Mouse (Mus musculus): ENCODE data around the gene Fkbpl.

Fkbpl gene

DNA sequence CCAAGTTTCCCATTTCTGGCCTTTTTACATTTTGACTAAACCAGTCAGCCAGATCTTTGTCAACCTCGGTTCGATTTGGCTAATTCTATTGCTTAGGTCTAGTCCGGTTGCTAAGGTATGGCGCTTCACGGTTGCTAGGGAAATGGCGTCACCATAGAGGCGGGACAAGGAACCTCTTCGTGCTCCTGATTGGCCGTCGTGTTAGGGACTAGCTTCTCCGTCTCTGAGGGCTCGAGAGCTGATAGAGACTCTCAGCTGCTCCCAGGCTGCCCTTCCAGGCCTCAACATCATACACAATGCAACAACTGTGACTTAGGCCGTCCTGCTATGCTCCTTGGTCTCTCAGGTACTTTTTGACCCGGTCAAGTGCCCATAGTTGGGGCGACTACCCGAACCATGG lies at the start of gene Fkbpl:
Gene Fkbpl (plus strand): TSS at position 157 of the 400 bp plus-strand sequence.
- DNase-seq (ENCODE audit: low spot score in 2 of 2), result peak; percentile 95 to 96

DNA sequence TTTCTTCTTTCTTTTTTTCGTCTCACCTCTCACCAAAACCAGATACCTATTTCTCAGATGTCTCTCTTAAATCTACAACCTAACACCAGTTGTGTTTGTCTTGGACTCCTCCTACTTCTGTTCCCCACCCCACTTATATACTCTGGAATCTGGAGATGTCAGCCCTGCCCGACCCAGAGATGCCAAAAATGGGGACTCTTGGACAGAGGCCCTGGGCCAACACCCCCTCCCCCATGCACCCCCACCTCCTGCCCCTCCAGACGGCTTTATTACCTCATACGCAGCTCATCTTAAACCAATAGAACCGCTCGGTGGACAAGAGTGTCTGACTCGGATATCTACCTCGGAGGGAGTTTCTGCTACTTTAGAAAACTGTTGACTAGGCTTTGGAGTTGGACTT lies 48.5 kb upstream of the Fkbpl start:
- DNase-seq (ENCODE audit: low spot score in 2 of 2), result no peak

DNA sequence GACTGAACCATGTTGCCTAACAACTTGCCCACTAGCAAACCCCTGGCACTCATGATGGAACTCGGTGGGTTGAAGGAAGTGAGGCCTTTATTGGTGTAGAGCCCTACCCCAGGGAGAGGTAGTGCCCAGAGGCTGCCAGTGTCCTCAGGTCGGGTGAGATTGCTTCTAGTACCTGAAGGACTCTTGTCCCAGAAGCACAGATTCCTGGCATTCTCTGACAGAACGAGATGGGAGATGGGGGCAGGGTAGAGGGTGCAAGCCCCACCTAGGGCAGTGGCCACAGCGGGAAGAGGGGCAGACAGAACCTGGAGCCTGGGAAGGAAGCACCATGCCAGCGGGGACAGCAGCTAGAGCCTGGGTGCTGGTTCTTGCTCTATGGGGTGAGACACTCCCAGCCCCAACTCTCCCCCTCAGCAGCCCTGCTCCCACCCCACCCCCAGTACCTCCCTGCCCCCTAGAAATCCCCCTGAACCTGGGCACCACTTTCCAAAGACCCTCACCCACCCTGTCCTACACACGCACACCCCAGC lies 46.9 kb upstream of the Fkbpl start, which contains the start of gene Ager:
Gene Ager (plus strand): TSS at position 297 of the 530 bp plus-strand sequence.
- no peak for DNase-seq (ENCODE audit: low spot score in 2 of 2)

DNA sequence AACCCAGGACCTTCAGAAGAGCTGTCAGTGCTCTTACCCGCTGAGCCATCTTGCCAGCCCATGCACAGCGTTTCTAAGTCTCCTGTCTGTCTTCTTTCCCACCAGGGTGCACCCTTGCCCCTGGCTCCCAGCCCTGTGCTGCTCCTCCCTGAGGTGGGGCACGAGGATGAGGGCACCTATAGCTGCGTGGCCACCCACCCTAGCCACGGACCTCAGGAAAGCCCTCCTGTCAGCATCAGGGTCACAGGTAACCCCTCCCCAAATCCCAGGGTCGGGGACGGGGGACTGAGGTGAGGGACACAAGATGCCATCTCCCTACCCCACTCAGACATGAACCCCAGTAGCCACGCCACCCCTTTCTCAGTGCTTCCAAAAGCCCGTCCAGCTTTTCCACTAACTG lies 44.7 kb upstream of the Fkbpl start:
- DNase-seq (ENCODE audit: low spot score in 2 of 2), result no peak

DNA sequence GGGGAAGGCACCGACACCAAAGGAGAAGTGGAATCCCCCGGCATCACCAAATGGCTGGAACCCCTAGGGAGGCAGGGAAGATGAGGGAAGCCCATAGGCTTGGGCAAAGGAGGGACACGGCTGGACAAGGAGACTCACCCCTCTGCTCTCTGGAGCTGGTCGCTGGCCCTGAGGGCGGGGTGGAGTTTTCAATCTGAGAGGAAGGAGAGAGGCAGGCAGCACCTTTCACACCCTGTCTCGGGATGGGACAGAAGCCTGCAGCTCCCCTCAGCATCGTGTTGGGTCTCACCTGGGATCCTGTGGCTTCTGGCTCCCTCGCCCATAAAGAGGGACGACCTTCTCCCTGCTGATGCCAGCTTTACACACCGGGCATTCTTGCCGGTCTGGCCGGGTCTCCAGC lies 42.8 kb upstream of the Fkbpl start:
- no peak for DNase-seq (ENCODE audit: low spot score in 2 of 2)

DNA sequence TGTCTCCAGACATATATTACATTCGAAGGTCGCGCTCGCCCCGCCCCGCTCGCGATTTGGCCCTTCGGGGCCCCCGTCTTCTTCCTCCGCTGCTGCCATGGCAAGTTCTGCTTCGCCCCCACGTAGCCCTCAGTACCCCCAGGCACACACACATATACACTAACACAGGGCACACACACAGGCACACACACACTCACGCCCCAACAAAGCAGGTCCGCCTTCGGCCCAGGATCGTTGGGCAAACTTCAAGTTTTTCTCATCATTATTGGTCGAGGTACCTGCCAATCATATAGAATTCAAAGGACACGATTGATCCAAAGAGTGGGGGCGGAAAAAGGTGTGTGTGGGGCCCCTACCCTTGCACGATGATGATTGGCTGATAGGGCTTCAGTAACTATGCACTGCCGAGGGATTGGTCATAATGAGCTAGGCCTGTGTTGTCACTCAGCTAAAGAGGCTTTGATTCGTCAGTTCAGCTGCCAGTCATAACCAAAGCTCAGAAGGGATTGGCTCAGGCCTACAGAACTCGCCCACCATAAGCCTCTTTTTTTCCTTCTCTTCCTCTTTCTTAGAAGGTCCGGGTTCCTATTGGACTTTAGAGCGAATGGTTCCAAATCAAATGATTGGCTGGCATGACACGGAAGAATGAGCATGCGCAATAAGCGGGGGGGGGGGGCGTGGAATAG lies 41.0 kb upstream of the Fkbpl start, which contains the start of gene Rnf5:
Gene Rnf5 (minus strand): TSS at position 316 of the 686 bp plus-strand sequence.
- DNase-seq (ENCODE audit: low spot score in 2 of 2), result peak; percentile 98

DNA sequence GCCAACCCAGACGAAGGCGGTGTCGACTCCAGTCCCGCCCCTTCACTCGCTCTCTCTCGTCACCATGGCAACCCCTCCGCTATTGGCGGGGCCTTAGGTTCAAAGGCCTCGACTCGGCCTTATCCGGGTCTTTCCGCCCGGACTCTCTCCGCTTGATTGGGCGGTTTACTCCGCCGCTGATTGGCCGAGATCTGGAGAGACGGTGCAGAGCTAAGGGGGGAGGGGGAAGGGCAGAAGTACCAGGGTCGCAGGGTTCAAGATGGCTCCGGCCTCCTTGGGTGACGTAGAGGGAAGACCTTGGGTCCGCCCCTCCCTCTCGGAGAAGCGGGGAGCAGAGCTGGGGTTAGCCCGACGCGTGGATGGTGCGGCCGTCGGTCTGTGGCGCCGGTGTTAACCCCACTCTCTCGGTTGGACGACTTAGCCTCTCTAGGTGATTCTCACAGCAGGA lies 40.5 kb upstream of the Fkbpl start, which contains the start of gene Agpat1:
Gene Agpat1 (plus strand): TSS at position 202 of the 448 bp plus-strand sequence.
- DNase-seq (ENCODE audit: low spot score in 2 of 2), result peak; percentile 92 to 98

DNA sequence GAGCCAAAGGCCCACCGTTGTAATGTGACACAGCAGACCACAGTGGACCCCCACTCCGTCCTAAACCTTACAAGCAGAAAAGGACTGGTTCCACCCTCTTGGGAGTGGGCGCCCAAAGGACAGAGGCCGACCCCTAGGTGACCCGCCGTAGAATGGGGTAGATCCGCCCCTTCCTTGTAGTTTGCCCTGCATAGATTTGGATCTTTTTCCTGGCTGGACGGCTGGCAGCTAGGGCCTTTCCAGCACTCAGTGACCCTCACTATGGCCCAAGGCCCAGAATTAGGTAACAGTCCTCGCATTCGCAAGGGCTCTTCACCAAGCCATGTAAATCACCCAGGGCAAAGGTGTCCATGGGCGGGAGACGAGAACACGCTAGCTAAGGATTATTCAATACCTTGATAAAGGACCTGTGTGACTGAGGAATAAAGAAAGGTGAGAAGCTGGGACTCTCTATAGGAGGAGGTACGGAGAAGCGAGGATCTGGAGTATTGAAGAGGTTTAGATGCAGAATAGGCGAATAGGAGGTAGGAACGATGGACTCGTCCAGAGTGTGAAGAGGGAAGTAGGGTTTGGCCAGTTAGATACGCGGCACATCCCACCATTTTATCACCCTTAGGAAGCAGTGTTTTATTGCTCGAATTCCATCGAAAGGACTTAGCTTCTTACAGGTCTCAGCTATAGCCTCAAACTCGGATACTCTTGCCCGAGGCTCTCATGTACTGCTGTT lies 39.9 kb upstream of the Fkbpl start:
- DNase-seq (ENCODE audit: low spot score in 2 of 2), result peak in 1 of 2 experiments; percentile 70

DNA sequence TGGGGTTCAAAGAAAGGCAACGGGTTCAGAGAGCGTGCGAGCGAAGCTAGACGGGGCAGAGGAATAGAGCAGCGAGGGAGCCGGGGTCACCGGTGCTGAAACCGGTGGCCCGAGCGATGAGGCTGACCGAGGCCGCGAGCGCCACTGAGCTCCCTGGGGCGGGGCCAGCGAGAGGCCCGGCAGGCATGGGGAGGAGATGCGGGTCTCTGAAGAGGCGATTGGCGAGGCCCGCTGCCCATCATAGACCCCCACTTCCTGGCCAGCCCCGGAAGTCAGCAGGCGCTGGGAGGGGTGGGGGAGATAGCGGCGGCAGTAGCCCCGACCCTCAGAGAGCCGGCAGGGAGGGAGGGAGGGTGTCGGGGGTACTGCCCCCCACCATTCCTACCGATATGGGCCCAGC lies 39.0 kb upstream of the Fkbpl start:
- peak; percentile 95 to 96 for DNase-seq (ENCODE audit: low spot score in 2 of 2)

DNA sequence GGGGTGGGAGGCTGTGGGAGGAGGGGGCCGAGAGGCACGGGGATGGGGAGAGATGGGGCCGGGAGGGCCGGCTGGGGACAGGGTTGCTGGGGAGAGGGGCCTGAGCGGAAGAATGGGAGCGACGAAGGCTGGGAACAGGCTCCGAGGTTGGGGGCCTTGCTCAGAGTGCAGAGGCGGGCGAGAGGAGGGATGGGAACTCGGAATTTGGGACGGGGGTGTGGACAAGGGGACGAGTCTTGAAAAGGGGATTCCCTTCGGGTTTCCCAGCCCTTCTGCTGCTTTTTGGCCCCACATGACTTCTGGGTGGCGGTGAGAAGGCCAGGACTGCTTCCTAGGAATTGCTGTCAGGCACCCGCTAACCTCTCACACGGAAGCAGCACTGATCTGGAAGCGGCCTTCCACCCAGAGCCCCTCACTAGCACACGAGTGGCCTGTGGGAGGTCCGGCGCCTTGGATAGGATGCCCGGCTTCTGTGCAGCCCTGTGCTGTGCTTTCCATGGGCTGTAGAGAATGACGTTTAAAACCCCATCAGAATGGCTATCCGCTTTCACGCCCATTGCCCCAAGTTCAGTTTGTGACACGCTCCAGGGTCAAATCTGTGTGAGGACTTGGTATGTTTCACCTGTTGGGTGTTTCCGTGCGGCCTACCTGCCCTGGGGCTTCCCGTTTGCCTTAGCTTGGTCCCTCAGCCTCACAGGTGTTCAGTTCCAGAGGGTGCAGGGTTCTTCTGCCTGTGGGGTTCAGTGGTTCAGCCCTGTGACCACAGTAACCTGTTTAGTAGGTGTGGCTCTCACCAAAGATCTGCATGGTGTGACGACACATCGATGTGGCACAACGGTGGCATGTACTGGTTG lies 38.2 kb upstream of the Fkbpl start:
- DNase-seq (ENCODE audit: low spot score in 2 of 2), result no peak

DNA sequence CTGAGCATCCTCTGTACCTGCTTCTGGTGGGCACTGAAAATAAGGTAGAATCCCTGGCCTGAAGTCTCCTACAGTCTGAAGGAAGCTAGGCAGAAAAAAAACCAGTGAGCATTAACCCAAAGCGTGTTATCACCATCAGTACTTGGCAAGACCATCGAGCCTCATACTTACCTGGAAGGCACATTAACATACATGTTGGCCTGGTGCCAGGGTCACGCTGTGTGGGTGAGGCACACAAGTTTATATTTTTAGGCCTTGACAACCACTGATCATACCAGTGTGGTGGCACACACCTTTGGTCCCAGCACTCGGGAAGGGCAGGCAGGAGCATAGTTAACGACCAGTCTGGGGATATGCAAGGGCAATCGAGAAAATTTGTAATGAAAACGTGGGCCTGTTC lies 36.6 kb upstream of the Fkbpl start:
- DNase-seq (ENCODE audit: low spot score in 2 of 2), result no peak

DNA sequence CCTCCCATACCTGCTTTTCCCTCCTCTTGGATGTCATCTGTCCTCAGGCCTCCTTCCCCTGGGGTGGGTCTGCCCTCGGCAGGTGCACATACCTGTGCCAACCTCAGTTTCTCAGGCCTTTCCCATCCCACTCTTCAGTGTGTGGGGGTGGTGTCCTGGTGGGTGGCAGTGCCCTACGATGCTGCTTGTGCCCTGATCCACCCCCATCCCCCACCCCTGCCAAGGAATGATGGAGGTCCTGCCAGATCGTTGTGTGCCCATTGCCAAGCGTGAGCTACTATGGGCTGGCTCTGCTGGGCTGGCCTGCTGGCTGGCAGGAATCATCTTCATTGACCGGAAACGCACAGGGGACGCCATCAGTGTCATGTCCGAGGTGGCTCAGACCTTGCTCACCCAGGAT lies 33.5 kb upstream of the Fkbpl start:
- no peak for DNase-seq (ENCODE audit: low spot score in 2 of 2)

DNA sequence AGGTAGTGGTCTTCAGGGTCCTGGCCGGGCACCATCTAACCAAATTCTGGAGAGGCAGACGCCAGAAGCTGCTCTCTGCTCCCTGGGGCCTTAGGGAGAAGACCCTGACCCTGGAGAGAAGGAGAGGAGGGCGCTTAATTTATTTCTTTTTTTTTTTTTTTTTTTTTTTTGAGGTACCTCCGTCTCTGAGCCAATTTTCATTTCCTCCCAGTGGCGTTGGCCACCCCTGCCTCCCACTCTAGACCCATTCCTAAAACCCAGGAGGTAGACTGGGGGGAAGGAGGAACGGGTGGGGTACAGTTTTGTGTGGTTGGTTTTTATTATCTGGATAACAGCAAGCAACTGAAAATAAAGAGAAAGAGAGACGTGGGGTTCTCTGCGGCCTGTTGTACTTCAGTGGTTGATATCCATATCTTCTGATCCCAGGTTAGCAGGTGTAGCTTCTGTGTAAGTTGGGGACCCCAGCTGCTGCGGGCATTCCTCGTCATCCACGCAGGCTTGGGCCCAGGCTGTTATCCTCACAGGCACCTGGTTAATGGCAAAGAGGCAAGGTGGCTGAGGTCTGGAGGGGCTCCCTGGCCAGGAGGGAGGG lies 31.4 kb upstream of the Fkbpl start:
- DNase-seq (ENCODE audit: low spot score in 2 of 2), result no peak

DNA sequence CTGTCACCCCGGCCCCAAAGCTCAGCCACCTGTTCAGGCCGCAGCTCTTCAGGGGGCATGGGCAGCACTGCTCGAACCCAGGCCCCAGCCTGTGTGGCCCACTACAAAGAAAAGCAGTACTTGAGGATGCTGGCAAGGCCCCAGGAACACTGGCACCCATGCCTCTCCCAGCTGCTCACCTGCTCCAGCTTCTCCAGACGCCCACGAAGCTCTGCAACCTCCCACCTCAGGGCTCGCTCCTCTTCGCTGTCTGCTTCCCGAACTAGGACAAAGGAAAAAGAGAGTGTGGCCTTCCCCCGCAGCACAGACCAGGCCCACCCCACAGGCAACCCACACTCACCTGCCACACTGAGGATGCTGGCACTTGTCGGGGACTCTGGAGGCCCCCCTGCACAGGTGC lies 30.7 kb upstream of the Fkbpl start:
- DNase-seq (ENCODE audit: low spot score in 2 of 2), result no peak

DNA sequence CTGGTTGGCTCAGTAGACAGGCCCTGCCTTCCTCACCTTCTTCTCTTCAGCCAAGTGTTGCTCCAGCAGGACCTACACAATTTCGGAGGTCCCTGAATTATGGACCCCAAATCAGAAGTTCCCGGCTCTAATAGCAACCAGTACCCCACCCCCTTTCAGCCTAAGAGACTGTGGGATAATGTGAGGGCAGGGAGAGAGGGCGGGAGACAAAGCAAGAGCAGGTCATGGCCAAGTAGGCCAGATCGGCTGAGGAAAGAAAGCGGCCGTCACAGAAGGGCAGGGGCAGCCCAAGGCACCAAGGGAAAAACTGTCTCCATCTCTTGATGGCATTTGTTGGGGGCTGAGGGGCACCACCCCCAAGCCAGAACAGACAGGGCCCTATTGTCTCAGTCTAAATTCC lies 28.7 kb upstream of the Fkbpl start, which contains the start of gene Egfl8:
Gene Egfl8 (minus strand): TSS at position 101 of the 400 bp plus-strand sequence.
- DNase-seq (ENCODE audit: low spot score in 2 of 2), result no peak

DNA sequence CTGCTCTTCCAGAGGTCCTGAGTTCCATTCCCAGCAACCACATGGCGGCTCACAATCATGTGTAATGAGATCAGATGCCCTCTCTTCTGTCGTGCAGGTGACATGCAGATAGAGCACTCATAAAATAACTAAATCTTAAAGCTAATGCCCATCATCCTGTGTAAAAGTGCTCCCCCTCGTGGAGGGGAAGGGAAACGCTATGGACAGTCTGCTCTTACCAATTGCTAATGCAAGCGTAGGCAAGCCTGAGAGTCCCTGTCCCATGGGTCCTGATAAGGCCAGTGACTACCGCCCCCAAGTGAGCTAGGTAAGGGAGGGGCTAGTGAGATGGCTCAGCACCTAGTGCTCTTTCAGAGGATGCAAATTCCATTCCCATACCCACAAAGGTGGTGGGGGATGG lies 25.6 kb upstream of the Fkbpl start:
- DNase-seq (ENCODE audit: low spot score in 2 of 2), result peak; percentile 59 to 72

DNA sequence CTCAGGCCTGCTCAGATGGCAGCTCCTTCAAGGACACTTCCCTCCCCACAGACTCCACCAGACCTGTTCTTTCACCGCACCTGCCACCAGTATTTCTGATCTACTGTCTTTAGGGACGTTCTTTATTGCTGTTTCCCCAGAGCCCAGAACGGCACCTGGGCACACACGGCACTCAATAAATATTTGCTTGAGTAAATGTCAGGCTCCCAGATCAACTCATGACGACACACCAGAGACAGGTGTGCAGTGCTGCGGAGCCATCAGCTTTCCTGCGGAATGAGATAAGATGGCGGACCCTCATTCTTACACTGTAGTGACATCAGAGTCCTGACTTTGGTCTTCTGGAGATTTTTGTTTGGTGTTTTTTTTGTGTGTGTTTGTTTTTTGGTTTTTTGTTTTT lies 23.6 kb upstream of the Fkbpl start:
- DNase-seq (ENCODE audit: low spot score in 2 of 2), result no peak

DNA sequence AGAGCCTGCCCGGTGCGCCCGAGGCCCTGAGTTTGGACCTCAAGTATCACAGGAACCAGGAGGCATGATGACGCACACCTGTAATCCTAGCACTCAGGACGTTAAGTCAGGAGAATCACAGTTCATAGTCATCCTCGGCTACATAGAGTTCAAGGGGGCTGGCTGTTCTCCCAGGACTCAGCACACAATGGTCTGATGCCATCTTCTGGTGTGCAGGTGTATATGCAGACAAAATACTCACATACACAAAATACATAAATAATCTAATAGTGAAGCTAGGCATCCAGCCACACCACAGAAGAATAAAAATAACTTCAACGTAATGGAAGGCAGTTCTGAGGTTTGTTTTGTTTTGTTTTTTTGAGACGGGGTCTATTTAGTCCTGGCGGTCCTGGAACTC lies 21.4 kb upstream of the Fkbpl start:
- no peak for DNase-seq (ENCODE audit: low spot score in 2 of 2)

DNA sequence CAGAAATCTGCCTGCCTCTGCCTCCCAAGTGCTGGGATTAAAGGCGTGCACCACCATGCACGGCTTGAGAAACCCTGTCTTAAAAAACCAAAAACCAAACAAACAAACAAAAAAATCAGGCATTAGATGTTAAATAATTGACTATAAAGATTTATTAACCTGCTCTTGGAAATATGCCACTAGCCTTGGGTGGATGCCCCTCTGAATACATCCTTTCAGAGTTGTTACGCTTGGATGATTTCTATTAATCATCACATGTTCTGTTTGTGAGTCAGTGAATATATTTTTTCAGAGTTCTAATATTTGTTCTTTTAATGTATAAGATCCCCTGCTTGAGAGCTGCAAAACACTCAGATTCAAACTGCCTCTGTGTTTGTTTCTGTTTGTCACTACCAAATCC lies 19.6 kb upstream of the Fkbpl start:
- DNase-seq (ENCODE audit: low spot score in 2 of 2), result no peak

DNA sequence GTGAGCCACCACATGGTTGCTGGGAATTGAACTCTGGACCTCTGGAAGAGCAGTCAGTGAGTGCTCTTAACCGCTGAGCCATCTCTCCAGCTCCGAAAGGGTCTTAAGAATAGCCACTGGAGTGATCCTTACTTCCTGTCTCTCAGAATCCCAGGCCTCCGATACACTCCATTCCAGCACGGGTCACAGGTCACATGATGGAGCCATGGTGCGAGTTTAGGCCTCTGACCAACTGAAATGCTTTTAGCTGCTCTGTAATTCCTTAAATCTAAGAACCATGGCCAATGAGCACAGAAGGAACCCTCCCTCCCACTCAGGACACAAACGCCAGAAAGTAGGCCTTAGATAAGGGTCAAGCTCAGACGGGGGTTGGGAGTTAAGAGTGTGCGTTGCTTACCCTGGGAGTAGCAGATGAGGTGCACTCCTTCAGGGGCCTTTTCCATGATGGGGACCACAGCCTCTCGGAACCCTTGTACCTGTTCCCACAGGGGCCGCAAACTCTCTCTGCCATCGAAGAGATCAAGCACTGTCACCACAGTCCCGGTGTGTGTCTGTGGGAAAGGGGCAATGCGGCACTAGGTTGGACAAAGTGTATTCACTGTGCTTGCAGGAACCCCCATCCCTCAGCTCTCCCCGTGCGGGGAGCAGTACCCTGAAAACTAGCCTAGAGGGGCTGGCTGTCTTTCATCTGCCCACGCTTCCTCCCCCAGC lies 18.3 kb upstream of the Fkbpl start:
- DNase-seq (ENCODE audit: low spot score in 2 of 2), result no peak

DNA sequence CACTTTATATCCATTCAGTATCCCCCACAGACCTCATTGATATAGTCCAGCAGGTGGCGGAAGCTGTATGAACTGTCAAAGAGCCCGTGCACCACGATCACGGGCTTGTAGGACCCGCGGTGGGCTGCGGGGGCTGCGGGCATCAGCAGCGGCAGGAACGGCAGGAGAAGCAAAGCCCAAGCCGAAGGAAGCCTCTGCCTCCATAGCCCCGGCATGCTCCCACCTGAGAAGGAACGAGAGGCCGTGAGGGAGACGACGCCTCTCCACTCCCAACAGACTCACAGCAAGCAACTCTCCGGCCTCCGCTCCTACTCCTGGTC lies 17.8 kb upstream of the Fkbpl start:
- DNase-seq (ENCODE audit: low spot score in 2 of 2), result no peak

Data from urinary bladder, postnatal 36 days (tissue).